In the genomic region with DNA sequence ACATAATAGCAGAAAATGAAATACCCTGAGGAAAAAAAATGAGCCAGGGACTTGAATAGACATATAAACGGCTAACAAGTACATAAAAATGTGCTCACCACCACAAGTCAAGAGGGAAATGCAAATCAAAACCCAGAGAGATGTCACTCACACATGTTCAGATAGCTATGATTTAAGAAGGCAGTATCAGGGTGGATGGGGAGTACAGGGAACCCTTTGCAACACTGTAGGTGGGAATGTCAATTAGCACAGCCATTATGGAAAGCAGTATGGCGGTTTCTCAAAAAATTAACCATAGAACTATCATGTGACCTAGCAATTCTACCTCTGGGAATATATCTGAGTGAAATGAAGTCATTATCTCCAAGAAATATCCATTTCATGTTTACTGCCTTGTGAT, we compare ENCODE assay signal across 28 mouse cellular contexts.
DNase-seq lines count a peak whose midpoint lies in the region; ATAC-seq and TF ChIP-seq lines count a peak whose summit lies in the region.
"Had no signal": no experiment of that assay in that cellular context is flagged by ENCODE, and none has a peak within 500 bp of the region (broad histone marks: within the 10 kb centered on the region; RNA-seq: fewer than 3 reads in every experiment).

No protein-coding gene starts in this region.

- no peak overlapping the region for H3K27ac ChIP-seq in hindbrain, embryonic 13.5 days
- no peak overlapping the region for H3K27ac ChIP-seq in hindbrain, postnatal 0 days
- no peak overlapping the region for H3K27ac ChIP-seq in midbrain, embryonic 14.5 days (replicated peaks; ENCODE audit: low read depth, low read length)
- no peak overlapping the region for H3K27ac ChIP-seq in midbrain, embryonic 13.5 days
- H3K27ac ChIP-seq in neural tube, embryonic 14.5 days (ENCODE audit: low read depth, low read length) = no peak overlapping the region
- H3K27ac ChIP-seq in neural tube, embryonic 15.5 days (replicated peaks) = no peak overlapping the region
- H3K27ac ChIP-seq: embryonic facial prominence, embryonic 13.5 days; embryonic facial prominence, embryonic 15.5 days; forebrain, embryonic 10.5 days; forebrain, embryonic 12.5 days had no signal

- H3K9me3 ChIP-seq in hindbrain, embryonic 13.5 days = no peaks in the 10 kb centered on the region
- H3K9me3 ChIP-seq in hindbrain, postnatal 0 days (ENCODE audit: low read length) = no peaks in the 10 kb centered on the region
- H3K9me3 ChIP-seq in midbrain, embryonic 14.5 days (ENCODE audit: control insufficient read depth, low read length) = no peaks in the 10 kb centered on the region
- no peaks in the 10 kb centered on the region for H3K9me3 ChIP-seq in midbrain, embryonic 13.5 days
- no peaks in the 10 kb centered on the region for H3K9me3 ChIP-seq in neural tube, embryonic 14.5 days (ENCODE audit: control insufficient read depth, low read length)
- no peaks in the 10 kb centered on the region for H3K9me3 ChIP-seq in neural tube, embryonic 15.5 days (replicated peaks)
- H3K9me3 ChIP-seq: embryonic facial prominence, embryonic 13.5 days; embryonic facial prominence, embryonic 15.5 days; forebrain, embryonic 10.5 days; forebrain, embryonic 12.5 days had no signal

- no peak for TF ChIP-seq CTCF in hindbrain, postnatal 0 days (IDR thresholded peaks at IDR 0.05; ENCODE audit: low read depth)
- no peak for TF ChIP-seq CTCF in brain, embryonic 14.5 days (IDR thresholded peaks at IDR 0.05; ENCODE audit: borderline replicate concordance, extremely low read depth, insufficient read depth, insufficient read length)

- no peak for TF ChIP-seq POLR2A in brain, embryonic 14.5 days (IDR thresholded peaks at IDR 0.05; ENCODE audit: borderline replicate concordance, extremely low read depth, insufficient read depth, insufficient read length, poor library complexity, severe bottlenecking)

- H3K9ac ChIP-seq in hindbrain, embryonic 13.5 days = no peak overlapping the region
- no peak overlapping the region for H3K9ac ChIP-seq in hindbrain, postnatal 0 days (replicated peaks; ENCODE audit: low read length)
- H3K9ac ChIP-seq in midbrain, embryonic 14.5 days (replicated peaks; ENCODE audit: low read length) = no peak overlapping the region
- H3K9ac ChIP-seq in midbrain, embryonic 13.5 days (replicated peaks) = no peak overlapping the region
- H3K9ac ChIP-seq in neural tube, embryonic 14.5 days (replicated peaks; ENCODE audit: low read depth, low read length) = no peak overlapping the region
- H3K9ac ChIP-seq in neural tube, embryonic 15.5 days (replicated peaks) = no peak overlapping the region
- H3K9ac ChIP-seq: embryonic facial prominence, embryonic 13.5 days; embryonic facial prominence, embryonic 15.5 days; forebrain, embryonic 12.5 days had no signal

- peak; percentile 36; the same call in 1 of the 2 replicates for ATAC-seq in hindbrain, embryonic 13.5 days (ENCODE audit: low FRiP score)
- no peak for ATAC-seq in hindbrain, postnatal 0 days
- no peak for ATAC-seq in midbrain, embryonic 14.5 days (ENCODE audit: low FRiP score, low TSS enrichment)
- ATAC-seq in midbrain, embryonic 13.5 days = no peak
- ATAC-seq in neural tube, embryonic 14.5 days (ENCODE audit: low read depth) = peak; percentile 78; the same call in 1 of the 2 replicates
- no peak for ATAC-seq in neural tube, embryonic 15.5 days (ENCODE audit: low FRiP score)
- ATAC-seq: activated CD4-positive, CD25-positive, alpha-beta regulatory T cell, adult 4 months; forebrain, embryonic 14.5 days; forebrain, embryonic 16.5 days; Patski had no signal

- no peaks in the 10 kb centered on the region for H3K4me1 ChIP-seq in hindbrain, embryonic 13.5 days (replicated peaks)
- H3K4me1 ChIP-seq in hindbrain, postnatal 0 days (ENCODE audit: insufficient read depth, low read length) = no peaks in the 10 kb centered on the region
- H3K4me1 ChIP-seq in midbrain, embryonic 14.5 days (ENCODE audit: control insufficient read depth, insufficient read depth, low read length) = no peaks in the 10 kb centered on the region
- H3K4me1 ChIP-seq in midbrain, embryonic 13.5 days (replicated peaks) = no peaks in the 10 kb centered on the region
- no peaks in the 10 kb centered on the region for H3K4me1 ChIP-seq in neural tube, embryonic 14.5 days (ENCODE audit: control insufficient read depth, insufficient read depth, low read length)
- H3K4me1 ChIP-seq in neural tube, embryonic 15.5 days = no peaks in the 10 kb centered on the region
- H3K4me1 ChIP-seq: embryonic facial prominence, embryonic 13.5 days; embryonic facial prominence, embryonic 15.5 days; forebrain, embryonic 10.5 days; forebrain, embryonic 12.5 days had no signal

- H3K36me3 ChIP-seq in hindbrain, embryonic 13.5 days = no peaks in the 10 kb centered on the region
- no peaks in the 10 kb centered on the region for H3K36me3 ChIP-seq in hindbrain, postnatal 0 days (ENCODE audit: insufficient read depth, low read length)
- H3K36me3 ChIP-seq in midbrain, embryonic 14.5 days (ENCODE audit: control insufficient read depth, insufficient read depth, low read length) = no peaks in the 10 kb centered on the region
- no peaks in the 10 kb centered on the region for H3K36me3 ChIP-seq in midbrain, embryonic 13.5 days
- no peaks in the 10 kb centered on the region for H3K36me3 ChIP-seq in neural tube, embryonic 14.5 days (ENCODE audit: control insufficient read depth, insufficient read depth, low read length)
- no peaks in the 10 kb centered on the region for H3K36me3 ChIP-seq in neural tube, embryonic 15.5 days
- H3K36me3 ChIP-seq: embryonic facial prominence, embryonic 13.5 days; embryonic facial prominence, embryonic 15.5 days; forebrain, embryonic 10.5 days; forebrain, embryonic 12.5 days; G1E had no signal

- 0 out of 2 replicates have a peak, but pooled peaks cover 4% of the 10 kb centered on the region for H3K27me3 ChIP-seq in hindbrain, embryonic 13.5 days
- no peaks in the 10 kb centered on the region for H3K27me3 ChIP-seq in hindbrain, postnatal 0 days (ENCODE audit: insufficient read depth, low read length)
- no peaks in the 10 kb centered on the region for H3K27me3 ChIP-seq in midbrain, embryonic 14.5 days (ENCODE audit: control insufficient read depth, insufficient read depth, low read length)
- no peaks in the 10 kb centered on the region for H3K27me3 ChIP-seq in midbrain, embryonic 13.5 days
- H3K27me3 ChIP-seq in neural tube, embryonic 14.5 days (ENCODE audit: control insufficient read depth, insufficient read depth, low read length) = no peaks in the 10 kb centered on the region
- no peaks in the 10 kb centered on the region for H3K27me3 ChIP-seq in neural tube, embryonic 15.5 days (replicated peaks)
- H3K27me3 ChIP-seq: embryonic facial prominence, embryonic 13.5 days; embryonic facial prominence, embryonic 15.5 days; forebrain, embryonic 12.5 days; Patski had no signal

- no peak overlapping the region for H3K4me3 ChIP-seq in hindbrain, embryonic 13.5 days
- no peak overlapping the region for H3K4me3 ChIP-seq in hindbrain, postnatal 0 days (ENCODE audit: low read length)
- no peak overlapping the region for H3K4me3 ChIP-seq in midbrain, embryonic 14.5 days (replicated peaks; ENCODE audit: low read depth, low read length)
- no peak overlapping the region for H3K4me3 ChIP-seq in midbrain, embryonic 13.5 days (replicated peaks)
- H3K4me3 ChIP-seq in neural tube, embryonic 14.5 days (ENCODE audit: low read depth, low read length) = no peak overlapping the region
- no peak overlapping the region for H3K4me3 ChIP-seq in neural tube, embryonic 15.5 days (replicated peaks)
- H3K4me3 ChIP-seq: embryonic facial prominence, embryonic 13.5 days; embryonic facial prominence, embryonic 15.5 days; erythroblast, embryonic 14.5 days; forebrain, embryonic 10.5 days; forebrain, embryonic 12.5 days had no signal

- 55% methylated on average over 2 of the region's 2 CpGs for WGBS in hindbrain, embryonic 13.5 days
- WGBS in hindbrain, postnatal 0 days = 68% methylated on average over 2 of the region's 2 CpGs
- 42% methylated on average over 2 of the region's 2 CpGs for WGBS in midbrain, embryonic 14.5 days
- WGBS in midbrain, embryonic 13.5 days = 57% methylated on average over 2 of the region's 2 CpGs
- 40% methylated on average over 2 of the region's 2 CpGs for WGBS in neural tube, embryonic 14.5 days
- 47% methylated on average over 2 of the region's 2 CpGs for WGBS in neural tube, embryonic 15.5 days

- DNase-seq in hindbrain, postnatal 0 days (ENCODE audit: low spot score) = no peak
- peak; percentile 32 for DNase-seq in midbrain, embryonic 14.5 days
- DNase-seq in brain, embryonic 14.5 days (ENCODE audit: low read depth) = peak; percentile 54
- DNase-seq in heart, adult 11 months = no peak
- DNase-seq: adrenal gland, adult 8-10 months; adrenal gland, postnatal 14 days; adrenal gland, postnatal 36 days; cerebellum, adult 11 months; cerebellum, adult 18-20 months; cerebellum, adult 8-10 months; cerebellum, adult 9-11 months; cerebellum, postnatal 14 days; cerebellum, postnatal 36 days; embryo, embryonic 11 days had no signal

- no peak overlapping the region for H3K4me2 ChIP-seq in hindbrain, embryonic 13.5 days
- no peak overlapping the region for H3K4me2 ChIP-seq in hindbrain, postnatal 0 days (ENCODE audit: low read depth, low read length)
- H3K4me2 ChIP-seq in midbrain, embryonic 14.5 days (ENCODE audit: low read length) = no peak overlapping the region
- H3K4me2 ChIP-seq in midbrain, embryonic 13.5 days (replicated peaks) = no peak overlapping the region
- no peak overlapping the region for H3K4me2 ChIP-seq in neural tube, embryonic 14.5 days (ENCODE audit: low read depth, low read length)
- H3K4me2 ChIP-seq in neural tube, embryonic 15.5 days = no peak overlapping the region
- H3K4me2 ChIP-seq: embryonic facial prominence, embryonic 13.5 days; embryonic facial prominence, embryonic 15.5 days; forebrain, embryonic 12.5 days had no signal

Comparison
In these comparisons a context has a peak if more than half of its experiments do, and no peak if none do; other contexts are left out.
1. ATAC-seq: peak in hindbrain, embryonic 13.5 days (single experiment) and neural tube, embryonic 14.5 days (single experiment); none in hindbrain, postnatal 0 days (single experiment), midbrain, embryonic 14.5 days (single experiment), midbrain, embryonic 13.5 days (single experiment) and neural tube, embryonic 15.5 days (single experiment).
2. DNase-seq: peak in midbrain, embryonic 14.5 days (single experiment) and brain, embryonic 14.5 days (single experiment); none in hindbrain, postnatal 0 days (single experiment) and heart, adult 11 months (single experiment).